Mouse (Mus musculus): ENCODE measurements at regions not wholly inside any gene's neighbourhood (a gene's known extent, or its start where the extent isn't known, plus 50 kb on each side); places are given as distances from the start of the nearest gene placed in this dataset.

DNA sequence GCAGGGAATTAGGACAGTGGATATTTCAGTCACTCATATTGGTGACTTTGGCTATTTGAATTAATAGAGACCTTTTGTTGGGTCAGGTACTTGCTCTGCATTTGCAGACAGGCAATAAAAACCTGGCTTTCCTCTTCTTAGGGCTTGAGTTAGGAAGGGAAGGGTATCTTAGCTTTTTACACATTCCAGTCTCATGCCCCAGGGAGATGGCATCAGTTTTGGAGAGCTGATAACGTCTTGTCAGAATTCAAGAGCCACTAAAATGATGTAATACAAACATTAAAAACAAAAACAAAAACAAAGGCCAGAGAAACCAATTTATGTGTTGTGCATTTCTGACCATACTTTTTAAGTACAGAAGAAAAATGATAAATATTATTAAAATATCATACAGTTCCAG lies 214.3 kb downstream of the Ktn1 start:
- no peak for DNase-seq

GRCm38 (mm10) chr14:47863067-47863466 lies 214.8 kb downstream of the Ktn1 start:
- DNase-seq = no peak

DNA sequence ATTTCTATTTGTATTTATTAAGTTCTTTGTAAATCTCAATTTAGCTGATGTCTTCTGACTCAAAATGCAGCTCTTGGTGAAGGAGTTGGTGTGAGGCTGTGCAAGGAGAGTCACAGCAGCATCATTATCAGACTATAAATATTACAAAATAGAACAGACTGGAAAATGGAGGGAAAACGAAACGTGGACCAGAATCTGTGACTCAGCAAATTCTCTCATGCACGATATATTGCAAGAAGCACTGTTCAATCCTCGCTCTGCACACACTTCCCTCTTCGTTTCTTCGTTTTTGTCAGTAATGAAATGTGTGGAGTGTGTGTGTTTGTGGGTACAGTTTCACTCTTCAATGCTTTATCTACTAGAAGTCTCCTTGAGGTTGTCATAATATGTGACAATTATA lies 215.5 kb downstream of the Ktn1 start:
- no peak for DNase-seq

DNA sequence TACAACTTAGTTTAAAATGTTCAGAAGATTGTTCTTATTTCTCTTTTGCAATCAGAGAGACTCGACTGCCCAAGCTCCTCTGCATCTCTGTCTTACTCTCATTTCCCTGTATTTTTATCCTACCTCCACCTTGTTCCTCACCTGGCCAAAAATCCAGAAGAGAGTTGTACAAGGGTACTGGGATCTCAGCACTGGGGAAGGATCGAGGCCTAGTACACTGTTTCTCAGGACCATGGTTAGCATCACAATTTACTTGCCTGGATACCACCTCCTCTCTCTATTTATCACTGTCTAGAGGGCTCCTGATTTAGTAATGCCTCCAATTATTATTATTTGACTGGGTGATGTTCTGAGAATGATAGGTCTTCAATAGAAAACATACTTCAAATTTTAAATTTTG lies 218.8 kb downstream of the Ktn1 start:
- no peak for DNase-seq

DNA sequence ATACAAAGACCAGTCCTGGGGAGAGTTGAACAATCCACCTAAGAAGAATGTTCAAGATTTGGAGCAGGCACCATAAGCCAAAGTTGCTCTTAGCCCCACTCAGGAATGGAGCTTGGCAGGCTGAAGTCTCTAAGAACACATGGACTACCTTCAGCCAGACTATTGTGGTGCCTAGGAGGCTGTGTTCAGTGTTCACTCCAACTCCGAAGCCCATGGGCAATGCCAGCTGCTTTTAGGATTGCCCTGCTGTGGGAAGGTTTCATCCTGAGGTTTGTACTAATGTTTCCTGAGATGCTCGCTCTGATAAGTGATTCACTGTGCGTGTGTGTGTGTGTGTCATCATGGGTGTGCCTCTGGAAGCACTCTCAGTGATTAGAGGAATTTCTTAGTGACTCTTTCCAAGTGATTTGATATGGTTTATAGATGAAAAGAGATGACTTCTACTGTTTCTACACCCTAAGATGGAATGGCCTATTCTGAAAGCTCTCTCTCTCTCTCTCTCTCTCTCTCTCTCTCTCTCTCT lies 220.1 kb downstream of the Ktn1 start:
- no peak for DNase-seq

- DNase-seq = no peak
Measured at GRCm38 (mm10) chr14:47876585-47876984, 228.3 kb downstream of the Ktn1 start.

- DNase-seq = no peak
Measured at GRCm38 (mm10) chr14:47877167-47877566, 228.9 kb downstream of the Ktn1 start.

- DNase-seq = no peak
Measured at GRCm38 (mm10) chr14:47877771-47878443, 229.7 kb downstream of the Ktn1 start.

DNA sequence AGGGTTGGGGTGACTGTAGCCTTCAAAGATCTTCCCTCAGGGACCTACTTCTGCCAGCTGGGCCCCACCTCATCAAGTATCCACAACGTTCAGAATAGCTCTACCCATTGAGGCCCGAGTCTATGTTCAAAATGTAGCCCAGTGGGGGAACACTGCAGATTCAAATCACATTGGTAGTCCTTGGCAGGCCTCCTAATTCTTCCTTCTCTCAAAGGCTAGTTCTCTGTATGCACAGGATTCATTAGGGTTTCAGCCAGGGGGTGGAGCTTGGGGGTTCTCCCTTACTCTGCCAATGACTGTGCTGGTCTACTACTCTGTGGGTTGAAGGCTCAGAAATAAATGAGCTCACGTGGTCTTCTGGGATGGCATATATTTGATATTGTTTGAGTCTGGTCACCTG lies 235.3 kb upstream of the Peli2 start:
- no peak for DNase-seq

GRCm38 (mm10) chr14:47890251-47891198 lies 230.1 kb upstream of the Peli2 start:
- DNase-seq = no peak

DNA sequence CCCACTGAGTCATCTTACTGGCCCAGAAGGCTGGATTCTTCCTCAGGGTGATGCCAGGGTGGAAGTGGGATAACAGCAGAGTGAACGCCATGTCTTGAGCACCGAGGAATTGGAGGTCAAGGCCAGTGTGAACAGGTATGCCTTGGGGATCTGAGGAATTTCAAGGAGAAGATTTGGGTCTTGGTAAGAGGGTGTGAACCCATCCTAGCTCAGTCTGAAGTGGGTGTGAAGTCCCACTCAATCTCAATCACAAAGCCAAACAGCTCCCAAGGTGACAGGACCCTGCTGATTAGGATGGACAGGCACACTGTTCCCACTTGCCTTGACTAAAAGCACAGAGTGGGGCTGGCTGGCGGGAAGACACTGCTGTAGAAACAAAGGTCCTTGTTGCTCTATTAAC lies 224.0 kb upstream of the Peli2 start:
- DNase-seq = no peak

DNA sequence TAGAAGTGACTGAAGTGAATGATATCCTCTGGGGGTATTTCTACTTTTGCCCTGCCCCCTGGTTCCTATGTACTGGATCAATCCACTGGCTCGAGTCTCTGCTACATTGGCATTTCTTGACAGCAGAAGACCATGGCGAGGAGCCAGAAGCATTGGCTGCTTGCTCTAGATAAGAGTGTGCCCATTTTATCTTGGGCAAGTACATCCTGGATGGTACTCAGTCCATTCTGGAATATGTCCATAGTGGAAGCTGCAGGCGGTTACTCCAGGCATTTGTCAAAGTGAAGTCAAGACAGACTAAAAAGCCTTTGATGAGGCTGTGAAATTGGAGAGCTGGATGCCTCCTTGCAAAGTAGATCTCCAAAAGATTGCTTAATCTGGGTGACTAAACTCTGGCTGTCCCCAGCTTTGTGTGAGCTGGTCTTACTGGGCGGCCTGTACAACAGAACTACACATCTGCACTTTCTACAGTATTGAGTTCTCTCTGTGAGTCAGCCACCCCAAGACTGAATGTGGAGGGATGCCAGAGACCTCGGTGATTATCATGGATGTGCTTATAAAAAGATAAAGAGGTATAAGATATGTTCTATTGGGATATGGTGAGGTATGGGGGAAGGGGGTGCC lies 222.6 kb upstream of the Peli2 start:
- no peak for DNase-seq

DNA sequence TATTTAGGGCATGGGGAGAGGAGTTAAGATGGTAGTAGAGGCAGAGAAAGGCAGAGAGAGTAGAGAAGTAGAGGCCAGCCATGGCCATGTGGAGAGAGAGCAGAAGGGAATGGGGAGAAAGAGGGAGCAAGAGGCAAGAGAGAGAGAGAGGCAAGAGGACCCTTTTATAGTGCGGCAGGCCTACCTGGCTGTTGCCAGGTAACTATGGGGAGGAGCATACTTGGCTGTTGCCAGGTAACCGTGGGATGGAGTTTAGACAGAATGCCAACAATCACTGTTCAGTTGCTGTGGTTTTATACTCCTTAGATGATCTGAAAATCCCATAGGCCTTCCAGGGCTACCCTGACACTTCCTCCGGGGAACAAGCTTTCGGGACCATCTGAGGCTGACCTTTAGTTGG lies 222.0 kb upstream of the Peli2 start:
- no peak for DNase-seq

GRCm38 (mm10) chr14:47905334-47905733 lies 215.3 kb upstream of the Peli2 start:
- no peak for DNase-seq

DNA sequence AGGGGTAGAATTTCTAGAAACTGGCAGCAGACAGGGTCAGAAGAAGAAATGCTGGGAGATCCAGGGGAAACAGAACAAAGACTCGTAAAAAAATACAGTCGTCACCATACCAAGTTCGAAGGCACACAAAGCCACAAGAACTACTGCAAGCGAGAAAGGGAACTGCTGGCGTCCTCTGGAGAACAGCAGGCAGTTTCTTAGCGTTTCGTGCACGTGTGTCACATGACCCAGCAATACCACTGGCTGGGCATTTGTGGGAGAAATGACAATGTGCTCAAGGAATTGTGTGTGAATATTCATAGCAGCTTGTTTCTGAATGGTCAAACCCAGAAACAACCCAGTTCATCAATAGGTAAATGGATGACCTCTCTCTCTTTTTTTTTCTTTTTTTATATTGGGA lies 211.5 kb upstream of the Peli2 start:
- no peak for DNase-seq

- no peak for DNase-seq
Measured at GRCm38 (mm10) chr14:47910741-47911295, 209.8 kb upstream of the Peli2 start.

GRCm38 (mm10) chr14:47911546-47912545 lies 208.8 kb upstream of the Peli2 start:
- DNase-seq = peak; percentile 17

DNA sequence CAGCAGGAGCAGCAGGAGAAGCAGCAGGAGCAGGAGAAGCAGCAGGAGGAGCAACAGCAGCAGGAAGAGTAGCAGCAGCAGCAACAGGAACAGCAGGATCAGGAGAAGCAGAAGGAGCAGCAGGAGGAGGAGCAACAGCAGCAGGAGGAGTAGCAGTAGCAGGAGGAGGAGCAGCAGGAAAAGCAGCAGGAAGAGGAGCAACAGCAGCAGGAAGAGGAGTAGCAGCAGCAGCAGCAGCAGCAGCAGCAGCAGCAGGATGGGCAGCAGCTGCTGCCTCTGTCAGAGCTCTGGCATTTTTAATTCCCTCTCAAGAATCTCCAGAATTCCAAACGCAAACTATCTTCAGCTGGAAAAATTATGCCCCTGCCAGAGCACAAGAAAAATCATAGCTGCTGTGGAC lies 205.0 kb upstream of the Peli2 start:
- peak; percentile 13 for DNase-seq

DNA sequence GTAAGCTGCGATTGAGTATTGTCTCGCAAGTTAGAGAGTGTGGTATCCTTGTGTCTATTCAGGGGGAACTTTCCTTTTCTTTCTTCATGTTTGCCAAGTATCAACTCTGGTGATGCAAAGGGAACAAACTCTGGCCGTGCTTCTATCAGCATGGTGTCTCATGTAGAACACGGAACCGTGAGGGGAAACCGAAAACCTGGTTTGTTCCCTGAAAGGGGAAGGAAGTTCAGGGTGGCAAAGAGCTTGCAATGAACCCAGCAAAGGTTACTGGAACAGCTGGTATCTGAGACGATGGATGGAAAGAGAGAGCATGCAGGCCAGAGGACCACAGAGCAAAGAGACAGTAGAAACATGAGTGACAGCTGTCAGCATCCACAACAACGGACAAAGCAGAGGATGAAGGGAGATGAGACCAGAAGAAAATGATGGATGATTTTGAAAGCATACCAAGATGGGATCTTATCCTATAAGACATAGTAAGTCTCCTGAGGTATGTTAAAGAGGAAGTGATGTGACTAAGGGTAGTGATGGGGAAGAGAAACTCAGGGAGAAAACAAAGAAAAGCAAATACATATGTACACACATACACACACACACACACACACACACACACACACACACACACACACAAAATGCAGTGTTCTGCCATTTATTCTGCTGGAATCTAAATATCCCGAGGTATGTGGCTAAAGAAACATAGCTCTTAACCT lies 199.8 kb upstream of the Peli2 start:
- DNase-seq = no peak

- DNase-seq = peak; percentile 33
Measured at GRCm38 (mm10) chr14:47921811-47922277, 198.8 kb upstream of the Peli2 start.

DNA sequence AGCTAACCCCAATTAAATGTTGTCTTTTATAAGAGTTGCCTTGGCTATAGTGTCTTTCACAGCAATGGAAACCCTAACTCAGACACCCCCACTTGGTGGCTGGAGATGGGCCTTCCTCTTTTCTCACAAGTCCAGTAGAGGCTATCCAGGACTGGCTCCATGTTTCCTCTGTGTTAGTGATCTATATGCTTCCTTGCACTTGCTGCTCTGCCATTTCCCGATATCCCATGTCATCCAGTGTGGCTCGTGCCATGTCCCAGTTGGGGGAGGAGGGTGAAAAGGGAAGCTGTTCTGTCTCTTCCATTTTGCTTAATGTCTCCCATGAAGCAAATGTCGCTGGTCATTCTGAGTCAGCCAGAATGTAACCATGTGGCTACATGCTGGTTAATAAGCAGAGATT lies 194.2 kb upstream of the Peli2 start:
- no peak for DNase-seq
